Mouse (Mus musculus) cerebellum, adult 2 months (tissue): ENCODE measurements around the gene Ston1. TPM values are rescaled to one million over a fixed set of nuclear protein-coding genes. Genes with fewer than 3 reads are reported as not detected.
A peak's percentile ranks its signal among the peaks of the same experiment; 100 is the strongest.

Experiments used
- DNase-seq, 2 experiments: peaks; one replicate each; pipeline ENCODE4 v3.0.0; 2021
- H3K27ac ChIP-seq: fragments of 200-500 bp; 2 replicates; pipeline ENCODE4 v1.5.1; 2012; ENCODE audit warnings: low read length, control low read depth, inconsistent platforms; ENCODE audit not compliant: insufficient read depth
- H3K27me3 ChIP-seq: fragments of 200-500 bp; 2 replicates; pipeline ENCODE4 v1.6.1; 2012; ENCODE audit warnings: inconsistent platforms, mild to moderate bottlenecking, low read length, moderate library complexity; ENCODE audit not compliant: control insufficient read depth, insufficient read depth
- H3K4me1 ChIP-seq: fragments of 200-500 bp; 2 replicates; pipeline ENCODE4 v1.6.1; 2011; ENCODE audit warnings: low read length; ENCODE audit not compliant: control insufficient read depth, insufficient read depth
- H3K4me3 ChIP-seq: fragments of 200-500 bp; replicated peaks from 2 replicates; pipeline ENCODE3; 2011; ENCODE audit warnings: mild to moderate bottlenecking, low read depth, low read length, control low read depth; ENCODE audit not compliant: insufficient read depth
- CTCF ChIP-seq: fragments of 200-500 bp; IDR thresholded peaks from 2 replicates; pipeline ENCODE4 v1.5.1; 2011; ENCODE audit warnings: low read depth, mild to moderate bottlenecking, control low read depth, low read length, moderate library complexity, borderline replicate concordance; ENCODE audit not compliant: insufficient read depth
- POLR2A ChIP-seq: fragments of 200-500 bp; IDR thresholded peaks from 2 replicates; pipeline ENCODE4 v1.6.1; 2011; ENCODE audit warnings: low read length, control low read depth, borderline replicate concordance; ENCODE audit not compliant: insufficient read depth
- WGBS: fragments of 180-500 bp; shearing (Covaris S2); methylation state at CpG from one replicate; pipeline ENCODE4 v1.1.7; 2018; 5-methylcytosine and 5-hydroxymethylcytosine counted together
- polyA plus RNA-seq: library from polyadenylated mRNA; depleted of rRNA; stranded (reverse); fragments of >200 nt; gene quantifications from 2 replicates; pipeline ENCODE4 v1.2.3, GENCODE M21; 2012

Gene Ston1
- polyA plus RNA-seq, 1 experiment, result 2.9 TPM

DNA sequence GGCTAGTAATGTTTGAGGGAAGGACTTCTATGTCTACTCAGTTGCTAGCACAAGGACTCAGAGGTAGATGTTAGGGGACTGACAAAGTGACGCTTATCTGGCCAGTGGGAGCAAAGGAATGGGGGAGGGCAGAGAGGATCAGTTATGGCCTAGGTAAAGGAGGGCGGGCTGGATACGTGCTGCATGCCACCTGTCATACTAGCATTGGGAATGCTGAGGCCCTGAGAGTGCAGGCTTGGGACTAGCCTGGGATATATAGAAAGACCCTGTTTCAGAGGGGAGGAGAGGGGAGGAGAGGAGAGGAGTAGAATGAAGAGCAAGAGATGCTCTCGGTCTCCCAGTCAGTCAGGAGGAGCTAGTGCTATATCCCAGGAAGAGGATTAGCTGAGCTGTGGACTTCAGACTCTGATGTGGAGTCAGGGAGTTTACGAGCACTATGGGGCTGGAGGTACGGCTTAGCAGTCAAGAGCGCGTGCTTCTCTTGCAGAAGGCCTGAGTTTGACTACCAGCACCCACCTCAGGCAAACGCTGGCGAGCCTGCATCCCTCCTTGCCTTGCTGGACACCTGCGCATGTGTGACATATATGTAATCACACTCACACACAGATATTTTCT lies 43.9 kb upstream of the Ston1 start:
- TF ChIP-seq CTCF (no peak), POLR2A (no peak)
- 93% methylated on average over 11 of the region's 11 CpGs for WGBS
- DNase-seq, result no peak
- Histone ChIP-seq H3K4me3 (no peak overlapping the region), H3K27me3 (no peaks in the 10 kb centered on the region), H3K27ac (no peak overlapping the region), H3K4me1 (no peaks in the 10 kb centered on the region; the same call in 1 of the 2 replicates)

DNA sequence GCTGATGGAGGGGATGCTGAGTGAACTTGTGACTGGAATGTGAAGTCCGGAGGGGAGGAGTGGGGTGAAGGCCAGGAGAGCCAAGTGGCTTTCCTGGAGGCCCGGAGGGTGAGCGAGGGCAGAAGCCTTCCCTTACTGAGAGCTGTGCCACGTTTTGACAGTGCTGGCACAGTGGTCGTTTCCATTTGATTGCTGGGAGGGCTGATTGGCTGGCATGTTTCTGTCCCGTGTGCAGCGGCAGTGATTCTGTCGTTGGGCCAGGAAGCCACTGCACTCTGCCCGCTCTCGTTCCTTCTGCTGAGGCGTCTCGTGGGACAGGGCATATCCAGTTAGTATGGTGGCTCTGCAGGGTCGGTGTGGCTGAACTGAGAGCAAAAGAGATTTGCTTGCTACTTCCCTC lies 41.3 kb upstream of the Ston1 start:
- H3K4me1 ChIP-seq, result no peaks in the 10 kb centered on the region; the same call in 1 of the 2 replicates
- H3K4me3 ChIP-seq, result no peak overlapping the region
- TF ChIP-seq POLR2A (no peak), CTCF (no peak)
- no peak overlapping the region for H3K27ac ChIP-seq
- no peak for DNase-seq
- no peaks in the 10 kb centered on the region for H3K27me3 ChIP-seq
- WGBS, result 20% methylated on average over 13 of the region's 13 CpGs

DNA sequence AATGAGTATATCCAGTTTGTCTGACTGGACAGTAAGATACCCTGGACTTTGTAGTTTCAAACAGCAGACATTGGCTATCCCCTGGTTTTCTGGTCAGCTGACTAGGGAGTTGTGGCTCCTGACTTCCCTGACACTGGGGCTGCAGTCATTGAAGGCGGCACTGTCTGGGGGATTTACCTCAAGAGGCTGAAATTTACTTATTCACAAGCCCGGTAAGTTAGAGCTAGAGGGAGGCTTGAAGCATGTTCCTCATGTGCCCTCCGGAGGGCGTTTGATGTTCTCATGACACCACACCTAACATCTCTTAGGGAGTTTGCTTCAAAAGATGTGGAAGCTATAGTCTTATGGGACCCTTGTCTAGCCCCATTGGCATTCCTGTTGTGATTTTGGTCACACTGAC lies 40.8 kb upstream of the Ston1 start:
- TF ChIP-seq CTCF (no peak), POLR2A (no peak)
- WGBS, result 83% methylated on average over 4 of the region's 4 CpGs
- Histone ChIP-seq H3K27me3 (no peaks in the 10 kb centered on the region), H3K4me3 (no peak overlapping the region), H3K4me1 (no peaks in the 10 kb centered on the region; the same call in 1 of the 2 replicates), H3K27ac (no peak overlapping the region)
- DNase-seq, result no peak

DNA sequence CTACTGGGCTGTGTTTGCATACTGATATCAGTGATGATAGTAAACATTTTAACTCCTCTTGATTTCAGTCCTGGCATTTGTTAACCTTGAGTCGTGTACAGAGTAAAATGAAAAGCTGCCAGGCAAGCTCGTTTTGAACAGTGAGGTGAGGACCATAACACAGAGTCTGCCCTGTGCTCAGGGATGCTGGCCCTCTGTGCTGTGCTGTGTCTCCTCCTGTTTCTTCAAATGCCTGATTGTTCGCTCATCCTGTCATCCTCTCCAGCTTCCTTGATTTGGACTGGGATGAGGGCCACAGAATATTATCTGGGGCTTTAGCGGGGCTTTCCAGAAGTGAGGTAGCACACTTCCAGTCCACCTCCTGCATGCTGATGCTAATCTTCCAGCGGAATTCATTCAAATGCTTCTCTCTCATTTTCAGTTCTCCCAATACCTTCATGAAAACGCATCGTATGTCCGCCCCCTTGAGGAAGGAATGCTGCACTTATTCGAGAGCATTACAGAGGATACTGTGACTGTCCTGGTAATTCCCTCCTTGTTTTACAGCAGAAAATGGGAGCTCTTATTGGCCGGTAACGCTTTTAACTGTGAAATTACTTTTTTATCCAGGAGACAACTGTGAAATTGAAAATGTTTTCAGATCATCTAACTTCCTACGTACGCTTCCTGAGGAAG lies 39.2 kb upstream of the Ston1 start:
- Histone ChIP-seq H3K27ac (no peak overlapping the region), H3K27me3 (no peaks in the 10 kb centered on the region), H3K4me3 (no peak overlapping the region), H3K4me1 (no peaks in the 10 kb centered on the region; the same call in 1 of the 2 replicates)
- peak; percentile 72 to 75 for DNase-seq
- TF ChIP-seq POLR2A (no peak), CTCF (peak; percentile 51; the same call in 1 of the 2 replicates)
- 25% methylated on average over 13 of the region's 13 CpGs for WGBS

DNA sequence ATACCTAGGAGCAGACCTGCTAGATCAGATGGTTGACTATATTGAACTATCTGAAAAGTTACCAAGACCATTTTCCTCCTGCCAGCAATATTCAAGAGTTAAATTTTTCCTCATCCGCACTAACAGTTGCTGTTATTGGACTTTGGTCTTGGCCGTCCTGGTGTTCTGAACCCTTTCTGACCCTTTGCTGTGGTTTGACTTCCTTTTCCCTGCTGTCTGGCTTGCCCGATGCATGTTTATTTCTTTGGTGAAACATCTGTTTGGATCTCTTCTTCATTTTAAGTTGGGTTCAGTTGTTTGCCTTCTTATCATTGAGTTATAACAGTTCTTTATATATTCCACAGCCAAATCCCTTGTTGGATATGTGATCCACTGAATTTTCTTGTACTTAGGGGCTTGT lies 33.9 kb upstream of the Ston1 start:
- WGBS, result 91% methylated on average over 3 of the region's 3 CpGs
- no peak for DNase-seq
- Histone ChIP-seq H3K4me1 (no peaks in the 10 kb centered on the region), H3K27me3 (no peaks in the 10 kb centered on the region), H3K27ac (no peak overlapping the region), H3K4me3 (no peak overlapping the region)
- TF ChIP-seq POLR2A (no peak), CTCF (no peak)

DNA sequence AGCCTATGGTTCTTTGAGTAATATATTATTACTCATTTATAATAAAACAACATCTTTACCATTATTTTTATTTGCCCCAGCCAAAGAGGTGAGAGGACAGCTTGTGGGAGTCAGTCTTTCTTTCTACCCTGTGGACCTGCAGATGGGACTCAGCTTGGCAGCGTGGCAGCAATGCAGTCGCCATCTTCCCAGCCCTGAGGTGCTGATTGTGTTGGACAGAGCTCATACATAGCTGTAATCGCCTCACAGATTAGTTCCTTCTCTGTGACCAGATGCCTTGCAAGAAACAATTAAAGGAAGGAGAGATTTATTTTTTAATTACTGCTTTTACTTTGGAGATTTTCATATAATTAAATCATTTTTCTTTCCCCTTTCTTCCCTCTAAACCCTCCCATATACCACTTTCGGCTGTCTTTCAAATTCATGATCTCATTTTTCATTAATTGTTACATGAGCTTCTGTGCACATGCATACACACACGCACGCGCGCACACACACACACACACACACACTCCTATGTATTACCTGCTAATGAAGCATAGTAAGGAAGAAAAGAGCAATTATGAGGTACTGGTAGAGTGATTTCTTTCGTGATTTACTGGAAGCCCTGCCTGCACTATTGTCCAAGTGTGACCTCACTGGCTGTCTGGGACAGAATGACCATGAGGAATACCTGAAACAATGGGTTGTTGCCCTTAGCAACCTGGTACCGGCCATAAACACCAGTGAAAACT lies 27.5 kb upstream of the Ston1 start:
- no peak for DNase-seq
- Histone ChIP-seq H3K27me3 (no peaks in the 10 kb centered on the region), H3K4me3 (no peak overlapping the region), H3K4me1 (no peaks in the 10 kb centered on the region), H3K27ac (no peak overlapping the region)
- TF ChIP-seq CTCF (no peak), POLR2A (no peak)
- WGBS, result 67% methylated on average over 10 of the region's 10 CpGs

DNA sequence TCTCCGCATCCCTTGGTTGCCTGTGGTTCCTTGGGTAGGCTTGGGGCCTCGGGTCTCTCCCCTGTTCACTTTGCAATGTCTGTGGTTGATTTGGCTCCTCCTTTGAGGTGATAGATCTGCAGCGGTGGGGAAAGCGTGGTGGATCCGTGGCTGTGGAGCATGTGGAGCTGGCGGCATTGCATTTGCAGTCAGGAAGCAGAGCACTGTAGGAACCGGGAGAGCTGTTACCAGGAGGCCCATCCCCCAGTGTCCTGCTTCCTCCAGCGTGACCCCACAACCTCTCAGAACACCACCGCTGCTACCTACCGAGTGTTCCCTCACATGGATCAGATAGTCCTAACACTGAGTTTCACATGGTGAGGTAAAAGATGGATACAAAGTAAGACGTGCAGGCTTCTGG lies 26.7 kb upstream of the Ston1 start:
- WGBS, result 83% methylated on average over 11 of the region's 11 CpGs
- Histone ChIP-seq H3K4me1 (no peaks in the 10 kb centered on the region; the same call in 1 of the 2 replicates), H3K4me3 (no peak overlapping the region), H3K27ac (no peak overlapping the region), H3K27me3 (no peaks in the 10 kb centered on the region)
- TF ChIP-seq CTCF (no peak), POLR2A (no peak)
- DNase-seq, result no peak
